Mouse (Mus musculus): ENCODE data around the gene Eef2.
A peak's percentile ranks its signal among the peaks of the same experiment; 100 is the strongest.
"Not testable (repeated sequence)": the region's sequence is repeated elsewhere in the genome, so short reads cannot be mapped to it uniquely, and the experiment has no call there.

Gene Eef2

DNA sequence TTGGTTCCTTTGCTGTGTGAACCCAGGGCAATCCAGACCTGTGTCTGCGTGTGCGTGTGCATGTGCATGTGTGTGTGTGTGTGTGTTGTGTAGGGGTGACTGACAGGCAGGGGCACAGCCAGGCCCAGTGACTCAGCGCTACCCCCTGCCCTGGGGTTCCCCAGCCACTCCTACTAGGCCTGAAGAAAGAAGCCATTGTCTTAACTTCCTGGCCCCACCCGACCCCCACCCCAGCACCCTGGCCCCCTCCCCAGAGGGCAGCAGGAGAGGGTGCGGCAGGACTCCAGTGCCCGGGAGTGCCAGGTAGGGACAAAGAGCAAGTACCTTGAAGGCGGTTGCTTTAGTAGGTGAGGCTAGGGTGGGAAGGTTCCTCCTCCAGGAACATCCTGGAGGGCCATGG, 30.7 kb upstream of the Eef2 start:
- no peak for DNase-seq (ENCODE audit: low read depth, low spot score)

DNA sequence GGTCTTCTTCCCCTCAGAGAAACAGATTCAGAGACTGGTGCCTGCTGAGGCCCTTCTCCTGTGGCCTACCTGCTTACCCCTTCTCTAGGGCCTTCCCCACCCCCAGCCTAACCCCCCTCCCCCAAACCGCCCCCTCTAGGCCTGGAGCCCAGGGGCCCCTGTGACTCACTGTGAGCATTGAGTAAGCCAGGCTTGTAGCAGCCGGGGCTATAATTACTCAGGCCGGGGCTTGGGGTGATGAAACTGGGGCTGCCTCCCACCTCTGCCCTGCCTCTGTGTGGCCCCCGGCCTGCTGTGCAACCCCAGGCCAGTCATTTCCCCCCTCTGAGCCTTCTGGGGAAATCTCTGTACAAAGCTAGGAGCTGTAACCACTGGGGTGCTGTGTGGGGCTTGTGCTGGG, 30.1 kb upstream of the Eef2 start:
- DNase-seq (ENCODE audit: low read depth, low spot score), result peak; percentile 58

DNA sequence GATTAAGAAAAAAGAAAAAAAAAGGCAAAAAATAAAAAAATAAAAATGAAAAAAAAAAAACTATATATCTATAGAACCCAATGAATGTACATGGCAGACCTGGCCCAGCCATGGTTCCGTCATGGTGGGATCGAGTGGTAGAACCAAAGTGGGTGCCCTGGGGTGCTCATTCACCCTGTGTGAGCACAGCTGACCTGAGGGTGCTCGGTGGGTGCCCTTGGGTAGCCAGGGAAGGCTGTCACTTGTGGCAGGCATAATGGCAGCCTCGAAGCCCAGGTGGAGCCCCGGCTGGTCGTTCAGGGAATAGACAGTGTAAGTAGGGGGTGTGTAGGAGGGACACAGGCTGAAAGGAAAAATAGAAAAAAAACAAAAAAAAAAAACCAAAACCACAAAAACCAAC, 25.2 kb upstream of the Eef2 start:
- DNase-seq (ENCODE audit: low read depth, low spot score), result no peak

DNA sequence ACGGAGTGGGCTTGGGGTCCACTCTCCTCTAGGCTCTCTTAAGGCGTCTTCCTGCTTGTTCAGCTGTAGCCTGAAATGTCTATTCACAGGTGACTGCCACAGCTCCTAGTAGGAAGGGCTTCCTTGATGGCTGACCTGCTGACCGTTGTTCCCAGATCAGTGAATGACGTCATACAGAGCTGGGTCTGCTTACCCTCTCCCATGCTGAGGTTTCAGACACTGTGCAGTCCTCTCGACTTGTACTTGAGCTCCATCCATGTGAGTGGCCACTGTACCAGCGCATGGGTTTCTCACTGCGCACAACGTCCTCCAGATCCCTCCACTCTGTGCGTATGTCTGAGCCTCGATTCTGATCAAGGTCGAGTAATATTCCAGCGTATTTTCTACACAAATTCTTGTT, 23.8 kb upstream of the Eef2 start:
- DNase-seq (ENCODE audit: low read depth, low spot score), result no peak

DNA sequence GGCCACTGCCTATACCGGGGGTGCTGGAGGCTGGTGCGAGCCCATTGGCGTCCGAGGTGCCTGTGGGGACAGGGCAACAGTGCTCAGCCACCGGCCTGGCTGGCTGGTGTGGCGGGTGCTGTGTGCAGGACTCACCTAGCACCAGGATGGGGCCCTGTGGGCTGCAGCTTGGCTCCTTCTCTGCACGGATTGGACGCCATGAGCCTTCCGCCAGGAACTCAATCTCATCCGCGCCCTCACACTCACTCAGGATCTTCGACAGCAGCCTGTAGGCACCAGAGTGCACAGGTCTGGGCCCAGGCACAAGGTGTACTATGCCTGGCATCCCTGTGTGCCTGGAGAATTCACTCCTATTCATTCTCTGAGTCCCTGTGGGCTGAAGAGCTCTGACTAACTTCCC, 22.1 kb upstream of the Eef2 start:
- no peak for DNase-seq (ENCODE audit: low read depth, low spot score)

- DNase-seq (ENCODE audit: low read depth, low spot score), result peak; percentile 86
These were observed 21.7 kb upstream of the Eef2 start for GRCm38 (mm10) chr10:81154736-81155135.

- no peak for DNase-seq (ENCODE audit: low read depth, low spot score)
These were observed 14.7 kb upstream of the Eef2 start for GRCm38 (mm10) chr10:81161602-81162317.

DNA sequence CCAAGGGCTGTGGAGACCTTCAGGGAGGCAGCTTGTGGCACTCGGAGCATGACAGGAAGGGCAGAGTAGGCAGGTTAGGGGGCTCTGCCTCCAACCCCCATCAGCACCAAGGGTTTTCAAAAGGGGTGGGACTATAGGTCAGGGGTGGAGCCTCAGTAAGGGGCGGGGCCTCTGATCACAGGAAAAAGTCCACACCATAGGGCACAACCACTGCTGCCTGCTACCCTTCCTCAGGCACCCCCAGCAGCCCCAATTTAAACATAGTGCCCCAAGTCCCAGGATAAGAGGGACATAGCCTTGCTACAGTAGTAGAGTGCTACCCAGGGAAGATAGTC, 14.1 kb upstream of the Eef2 start:
- no peak for DNase-seq (ENCODE audit: low read depth, low spot score)

- DNase-seq (ENCODE audit: low read depth, low spot score), result peak; percentile 88
These were observed 11.3 kb upstream of the Eef2 start for GRCm38 (mm10) chr10:81165118-81165517.

- peak; percentile 100 for DNase-seq (ENCODE audit: low read depth, low spot score)
These were observed 9.0 kb upstream of the Eef2 start, which contains the start of gene Pias4 for GRCm38 (mm10) chr10:81167200-81168086. Gene Pias4, minus strand, starts transcription at chr10:81167923.

DNA sequence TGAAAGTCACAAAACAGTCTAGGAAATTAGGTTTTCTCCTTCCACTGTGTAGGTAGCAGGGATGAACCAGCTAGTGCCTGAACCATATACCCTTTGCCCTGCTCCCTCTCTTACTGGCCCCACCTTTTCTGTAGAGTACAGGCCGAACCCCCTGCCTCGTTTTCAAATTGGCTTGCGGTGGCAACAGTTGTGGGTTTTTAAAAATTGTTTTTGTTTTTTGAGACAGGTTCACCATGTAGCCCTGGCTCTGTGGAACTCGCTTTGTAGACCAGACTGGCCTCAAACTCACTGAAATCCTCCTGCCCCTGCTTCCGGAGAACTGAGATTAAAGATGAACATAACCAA, 8.4 kb upstream of the Eef2 start:
- no peak for DNase-seq (ENCODE audit: low read depth, low spot score)

- peak; percentile 91 for DNase-seq (ENCODE audit: low read depth, low spot score)
These were observed 7.7 kb upstream of the Eef2 start for GRCm38 (mm10) chr10:81168521-81169244.

DNA sequence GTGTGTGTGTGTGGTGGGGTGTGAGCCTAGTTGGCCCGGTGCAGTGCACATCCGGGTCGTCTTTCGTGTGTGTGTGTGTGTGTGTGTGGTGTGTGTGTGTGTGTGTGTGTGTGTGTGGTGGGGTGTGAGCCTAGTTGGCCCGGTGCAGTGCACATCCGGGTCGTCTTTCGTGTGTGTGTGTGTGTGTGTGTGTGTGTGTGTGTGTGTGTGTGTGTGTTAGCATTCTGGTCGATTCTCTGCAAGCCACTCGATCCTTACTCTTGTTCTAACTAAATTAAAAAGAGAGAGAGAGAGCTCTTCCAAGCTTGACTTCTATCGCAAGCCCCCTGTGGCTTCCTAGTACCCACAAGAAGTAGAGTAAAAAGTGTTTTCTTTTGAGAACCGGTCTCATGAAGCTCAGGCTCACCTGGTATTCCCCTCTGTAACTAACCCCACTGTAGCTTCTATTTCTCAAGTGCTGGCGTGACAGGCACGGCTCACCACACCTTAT, 7.0 kb upstream of the Eef2 start:
- not testable (repeated sequence) for DNase-seq (ENCODE audit: low read depth, low spot score)

DNA sequence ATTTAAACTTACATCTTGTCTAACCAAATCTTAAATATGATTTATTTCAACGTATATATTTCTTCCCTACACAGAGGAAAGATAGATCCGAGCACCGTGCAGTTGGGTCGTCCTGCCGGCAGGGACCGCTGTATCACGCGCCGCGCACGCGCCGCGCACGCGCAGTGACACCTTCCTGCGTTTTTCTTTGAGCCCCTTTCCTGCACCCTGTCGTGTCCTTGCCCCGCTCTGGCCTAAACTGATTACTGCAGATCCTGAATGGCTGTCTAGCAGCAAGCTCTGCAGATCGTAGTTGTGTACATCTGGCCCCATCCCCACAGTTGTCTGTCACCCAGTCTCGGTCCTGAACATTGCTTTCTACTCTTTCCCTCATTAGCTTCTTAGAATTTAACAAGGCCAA, 3.3 kb upstream of the Eef2 start:
- DNase-seq (ENCODE audit: low read depth, low spot score), result peak; percentile 92

DNA sequence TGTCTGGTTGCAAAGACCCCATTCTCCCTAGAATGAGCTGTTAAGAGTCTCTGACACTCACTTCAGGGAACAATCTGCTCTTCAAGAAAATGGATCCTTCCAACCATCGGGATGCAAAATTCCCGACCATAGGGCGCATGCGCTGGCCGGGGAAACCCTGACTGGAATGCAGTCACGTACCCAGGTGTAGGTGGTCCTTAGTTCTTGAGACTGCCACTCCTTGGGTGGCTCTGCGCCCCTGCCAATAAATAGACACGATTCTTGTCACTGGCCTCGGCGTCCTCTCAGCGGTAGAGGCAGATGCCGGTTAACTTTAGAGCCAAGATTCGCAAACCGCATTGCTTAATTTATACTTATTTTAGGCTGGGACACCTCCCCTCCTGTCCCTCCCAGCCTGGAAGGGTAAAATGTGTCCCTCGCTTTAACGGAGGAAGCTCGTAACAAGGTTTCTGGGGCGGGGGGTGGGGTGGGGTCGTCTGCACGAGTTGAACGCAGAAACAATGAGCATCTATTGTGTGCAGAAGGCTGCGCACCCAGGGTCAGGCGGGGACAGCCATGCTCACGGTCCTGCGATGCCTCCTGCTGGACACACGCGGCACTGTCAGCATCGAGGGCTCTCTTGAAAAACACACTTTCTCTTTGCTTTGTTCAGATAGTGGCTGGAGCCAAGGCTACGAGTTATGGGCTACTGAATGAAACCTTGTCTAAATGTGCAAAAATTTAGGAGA, 1.6 kb upstream of the Eef2 start:
- peak; percentile 96 for DNase-seq (ENCODE audit: low read depth, low spot score)

DNA sequence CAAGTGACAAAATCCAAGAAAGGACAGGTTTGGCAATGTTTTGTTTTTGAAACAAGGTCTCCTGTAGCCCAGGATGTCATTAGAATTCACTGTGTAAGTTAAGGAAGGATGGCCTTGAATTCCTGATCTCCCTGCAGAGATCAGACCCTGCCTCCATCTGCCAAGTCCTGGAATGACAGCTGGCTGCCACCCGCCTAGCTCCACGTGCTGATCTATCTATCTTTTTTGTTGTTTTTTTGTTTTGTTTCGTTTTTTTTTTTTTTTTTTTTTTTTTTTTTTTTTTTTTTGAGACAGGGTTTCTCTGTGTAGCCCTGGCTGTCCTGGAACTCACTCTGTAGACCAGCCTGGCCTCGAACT, 1.1 kb upstream of the Eef2 start:
- peak; percentile 69 for DNase-seq (ENCODE audit: low read depth, low spot score)

DNA sequence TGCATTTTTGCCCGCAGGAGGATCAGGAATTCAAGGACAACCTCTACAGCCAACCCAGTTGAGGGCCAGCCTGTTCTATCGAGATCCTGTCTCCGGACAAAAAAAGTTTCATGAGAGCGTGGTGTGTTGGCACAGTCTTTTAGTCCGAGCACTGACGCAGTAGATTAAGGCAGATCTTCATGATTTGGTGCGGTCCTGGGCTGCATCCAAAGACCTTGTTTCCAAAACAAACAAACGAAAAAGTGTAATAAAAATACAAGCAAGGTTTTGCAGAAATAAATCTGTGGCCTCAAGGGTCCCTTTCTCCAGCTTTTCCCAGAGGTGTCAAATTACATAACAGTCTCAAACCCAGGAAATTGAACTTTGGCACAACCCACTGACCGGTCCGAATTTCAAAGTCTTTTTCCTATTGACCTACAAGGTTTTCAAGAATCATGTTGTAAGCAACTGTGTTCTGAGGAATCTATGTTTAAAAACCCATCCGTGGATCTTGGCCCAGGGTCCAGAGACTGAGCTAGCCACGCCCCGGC, 430 bp upstream of the Eef2 start:
- DNase-seq (ENCODE audit: low read depth, low spot score), result no peak

GRCm38 (mm10) chr10:81177491-81177925, 1.1 kb downstream of the Eef2 start:
- DNase-seq (ENCODE audit: low read depth, low spot score), result peak; percentile 34

- no peak for DNase-seq (ENCODE audit: low read depth, low spot score)
These were observed 1.7 kb downstream of the Eef2 start for GRCm38 (mm10) chr10:81177958-81178712.

- no peak for DNase-seq (ENCODE audit: low read depth, low spot score)
These were observed 2.5 kb downstream of the Eef2 start for GRCm38 (mm10) chr10:81178927-81179326.
